Mouse (Mus musculus) ES-E14 (cell line): ENCODE data around the gene Fabp2. TPM values are rescaled to one million over a fixed set of nuclear protein-coding genes. Genes with fewer than 3 reads are reported as not detected.

Experiments
- DNase-seq: peaks from one replicate; pipeline ENCODE4 v3.0.0-alpha.2; 2013; ENCODE audit warnings: low read depth, low spot score
- H3K27ac ChIP-seq: 2 replicates; pipeline ENCODE4 v1.5.1; 2012; ENCODE audit warnings: low read depth, mild to moderate bottlenecking, low read length, moderate library complexity, mixed read lengths; ENCODE audit not compliant: poor library complexity, insufficient read depth, severe bottlenecking
- H3K36me3 ChIP-seq: 2 replicates; pipeline ENCODE4 v1.6.1; 2012; ENCODE audit warnings: mild to moderate bottlenecking, low read length, moderate library complexity, mixed read lengths; ENCODE audit not compliant: control insufficient read depth, poor library complexity, insufficient read depth, severe bottlenecking
- H3K4me1 ChIP-seq, 2 experiments: fragments of 150-350 bp in 1 of 2; sonication (generic) in 1 of 2; 2 replicates each; pipeline ENCODE4 v1.6.1; 2012; ENCODE audit warnings: low read length in 2 of 2, mild to moderate bottlenecking in 1 of 2, mixed read lengths in 1 of 2; ENCODE audit not compliant: control insufficient read depth in 2 of 2, insufficient read depth in 2 of 2, poor library complexity in 1 of 2
- H3K4me3 ChIP-seq, 2 experiments: fragments of 150-350 bp in 1 of 2; sonication (generic) in 1 of 2; 2 replicates each; pipeline ENCODE4 v1.5.1; 2012; ENCODE audit warnings: low read length in 2 of 2, low read depth in 1 of 2, mild to moderate bottlenecking in 1 of 2, mixed read lengths in 1 of 2; ENCODE audit not compliant: insufficient read depth in 1 of 2, poor library complexity in 1 of 2, severe bottlenecking in 1 of 2
- H3K9ac ChIP-seq: 2 replicates; pipeline ENCODE4 v1.6.1; 2012; ENCODE audit warnings: low read depth, mild to moderate bottlenecking, low read length, mixed read lengths; ENCODE audit not compliant: poor library complexity, insufficient read depth, severe bottlenecking
- H3K9me3 ChIP-seq: fragments of 150-350 bp; sonication (generic); 2 replicates; pipeline ENCODE4 v1.6.1; 2012; ENCODE audit warnings: low read depth, mild to moderate bottlenecking, low read length; ENCODE audit not compliant: control insufficient read depth, insufficient read depth
- CHD2 ChIP-seq: IDR thresholded peaks from 2 replicates; pipeline ENCODE4 v1.6.1; 2014; ENCODE audit warnings: mild to moderate bottlenecking, low read depth, low read length, inconsistent platforms
- HCFC1 ChIP-seq: IDR thresholded peaks from 2 replicates; pipeline ENCODE4 v1.6.1; 2012; ENCODE audit warnings: low read length, inconsistent platforms, borderline replicate concordance; ENCODE audit not compliant: insufficient read depth
- MAFK ChIP-seq: IDR thresholded peaks from 2 replicates; pipeline ENCODE4 v1.6.1; 2014; ENCODE audit warnings: mild to moderate bottlenecking, low read depth, low read length, inconsistent platforms; ENCODE audit not compliant: insufficient read depth
- ZC3H11A ChIP-seq: IDR thresholded peaks from 2 replicates; pipeline ENCODE4 v1.6.1; 2012; ENCODE audit warnings: low read depth, mild to moderate bottlenecking, inconsistent platforms, low read length, borderline replicate concordance
- ZNF384 ChIP-seq: IDR thresholded peaks from 2 replicates; pipeline ENCODE4 v1.6.1; 2012; ENCODE audit warnings: low read depth, low read length, inconsistent platforms
- in situ Hi-C, 2 experiments: fragments of 600-800 bp; cut with MboI; formaldehyde crosslinking; loops; one replicate each; pipeline ENCODE4 v1.15.1; 2025; ENCODE audit warnings: low sequenced_read_pairs in 2 of 2, inconsistent platforms in 1 of 2; ENCODE audit not compliant: unreplicated experiment in 2 of 2
- total RNA-seq: library from RNA; depleted of rRNA; stranded (reverse); fragments of 300-350 nt; gene quantifications from 2 replicates; pipeline ENCODE4 v1.2.3, GENCODE M21; 2012

The Fabp2 gene
- total RNA-seq, 1 experiment = not detected

GRCm38 (mm10) chr3:122921676-122922527, 27.0 kb downstream of the Fabp2 start:
- TF ChIP-seq MAFK (no peak), ZC3H11A (no peak)
- in situ Hi-C loops = no loop called here
- Histone ChIP-seq H3K27ac (no peak overlapping the region), H3K4me1 (peaks cover 3 to 14% of the 10 kb centered on the region in 2 experiments; a peak in 2 of 4 replicates), H3K9ac (no peak overlapping the region), H3K4me3 (no peak overlapping the region), H3K36me3 (peaks cover 5% of the 10 kb centered on the region), H3K9me3 (no peaks in the 10 kb centered on the region)
- DNase-seq = no peak

GRCm38 (mm10) chr3:122923147-122923546, 28.3 kb downstream of the Fabp2 start:
- Histone ChIP-seq H3K9ac (peak overlapping the region; percentile 64; the same call in 1 of the 2 replicates), H3K27ac (no peak overlapping the region), H3K9me3 (no peaks in the 10 kb centered on the region), H3K36me3 (peaks cover 5% of the 10 kb centered on the region), H3K4me1 (peaks cover 3 to 14% of the 10 kb centered on the region in 2 experiments; a peak in 2 of 4 replicates), H3K4me3 (peak overlapping the region; percentile 56 to 58; a peak in 3 of 4 replicates)
- in situ Hi-C loops = no loop called here
- TF ChIP-seq MAFK (no peak), ZNF384 (no peak), CHD2 (no peak), HCFC1 (no peak), ZC3H11A (no peak)
- no peak for DNase-seq

GRCm38 (mm10) chr3:122924009-122924914, 29.4 kb downstream of the Fabp2 start, which contains the start of gene 1810037I17Rik:
Gene 1810037I17Rik (plus strand): TSS chr3:122924203.
- Histone ChIP-seq H3K9me3 (no peaks in the 10 kb centered on the region), H3K9ac (peak within 1 kb of the TSS; percentile 98), H3K4me3 (peak within 1 kb of the TSS; percentile 74 to 97), H3K36me3 (peaks cover 5% of the 10 kb centered on the region), H3K4me1 (peaks cover 3 to 14% of the 10 kb centered on the region in 2 experiments; a peak in 2 of 4 replicates), H3K27ac (peak within 1 kb of the TSS; percentile 95)
- TF ChIP-seq MAFK (no peak), ZNF384 (no peak), HCFC1 (no peak), ZC3H11A (no peak), CHD2 (no peak)
- peak; percentile 90 for DNase-seq
- in situ Hi-C loops = no loop called here

GRCm38 (mm10) chr3:122929723-122930122, 34.9 kb downstream of the Fabp2 start:
- no peak for TF ChIP-seq CHD2
- no peak for TF ChIP-seq ZC3H11A
- TF ChIP-seq HCFC1 = no peak
- no peak for TF ChIP-seq ZNF384
- no peak for TF ChIP-seq MAFK
- Histone ChIP-seq H3K4me1 (0 out of 4 replicates have a peak, but pooled peaks cover 2 to 3% of the 10 kb centered on the region in 2 experiments), H3K9me3 (no peaks in the 10 kb centered on the region), H3K4me3 (no peak overlapping the region), H3K36me3 (peaks cover 5% of the 10 kb centered on the region), H3K27ac (no peak overlapping the region), H3K9ac (no peak overlapping the region)
- in situ Hi-C loops = no loop called here
- no peak for DNase-seq
